Mouse (Mus musculus): ENCODE data around the gene Grifin. TPM values are rescaled to one million over a fixed set of nuclear protein-coding genes. Genes with fewer than 3 reads are reported as not detected.

Grifin gene
- polyA plus RNA-seq, 1 experiment from 2014 or later = not detected

GRCm38 (mm10) chr5:140605228-140605627, 40.4 kb upstream of the Grifin start:
- H3K4me1 ChIP-seq = peaks cover 73% of the 10 kb centered on the region
- H3K27ac ChIP-seq = peak overlapping the region; percentile 25; the same call in 1 of the 2 replicates
- peak overlapping the region; percentile 14; the same call in 1 of the 2 replicates for H3K4me3 ChIP-seq
- no peaks in the 10 kb centered on the region for H3K36me3 ChIP-seq (replicated peaks)
- no peak for DNase-seq (ENCODE audit: extremely low spot score, low spot score)
- no peaks in the 10 kb centered on the region for H3K9me3 ChIP-seq
- 23% methylated on average over 3 of the region's 3 CpGs for WGBS
- H3K27me3 ChIP-seq (ENCODE audit: poor library complexity, severe bottlenecking) = peaks cover 60% of the 10 kb centered on the region

GRCm38 (mm10) chr5:140604386-140604785, 39.5 kb upstream of the Grifin start:
- no peaks in the 10 kb centered on the region for H3K36me3 ChIP-seq (replicated peaks)
- peak overlapping the region; percentile 2; the same call in 1 of the 2 replicates for H3K27ac ChIP-seq
- H3K4me1 ChIP-seq = peaks cover 70% of the 10 kb centered on the region
- H3K27me3 ChIP-seq (ENCODE audit: poor library complexity, severe bottlenecking) = peaks cover 52% of the 10 kb centered on the region
- H3K4me3 ChIP-seq = no peak overlapping the region
- H3K9me3 ChIP-seq = no peaks in the 10 kb centered on the region
- WGBS = 81% methylated on average over 8 of the region's 8 CpGs
- DNase-seq (ENCODE audit: extremely low spot score, low spot score) = no peak

- no peak overlapping the region for H3K27ac ChIP-seq
- WGBS = 86% methylated on average over 2 of the region's 2 CpGs
- H3K4me1 ChIP-seq = peaks cover 53% of the 10 kb centered on the region
- H3K9me3 ChIP-seq = no peaks in the 10 kb centered on the region
- no peak overlapping the region for H3K4me3 ChIP-seq
- no peak for DNase-seq (ENCODE audit: extremely low spot score, low spot score)
- H3K36me3 ChIP-seq (replicated peaks) = no peaks in the 10 kb centered on the region
- peaks cover 34% of the 10 kb centered on the region for H3K27me3 ChIP-seq (ENCODE audit: poor library complexity, severe bottlenecking)
Measured at GRCm38 (mm10) chr5:140602540-140602939, 37.7 kb upstream of the Grifin start.

- Histone ChIP-seq H3K4me3 (no peak overlapping the region), H3K4me1 (peaks cover 54% of the 10 kb centered on the region), H3K27ac (0 out of 2 replicates have a peak overlapping the region, but pooled peaks have one; percentile 20), H3K9me3 (no peaks in the 10 kb centered on the region), H3K27me3 (ENCODE audit: poor library complexity, severe bottlenecking) (peaks cover 25% of the 10 kb centered on the region), H3K36me3 (replicated peaks) (no peaks in the 10 kb centered on the region)
- WGBS = 85% methylated on average over 12 of the region's 12 CpGs
- no peak for DNase-seq (ENCODE audit: extremely low spot score, low spot score)
Measured at GRCm38 (mm10) chr5:140601712-140602111, 36.8 kb upstream of the Grifin start.

DNA sequence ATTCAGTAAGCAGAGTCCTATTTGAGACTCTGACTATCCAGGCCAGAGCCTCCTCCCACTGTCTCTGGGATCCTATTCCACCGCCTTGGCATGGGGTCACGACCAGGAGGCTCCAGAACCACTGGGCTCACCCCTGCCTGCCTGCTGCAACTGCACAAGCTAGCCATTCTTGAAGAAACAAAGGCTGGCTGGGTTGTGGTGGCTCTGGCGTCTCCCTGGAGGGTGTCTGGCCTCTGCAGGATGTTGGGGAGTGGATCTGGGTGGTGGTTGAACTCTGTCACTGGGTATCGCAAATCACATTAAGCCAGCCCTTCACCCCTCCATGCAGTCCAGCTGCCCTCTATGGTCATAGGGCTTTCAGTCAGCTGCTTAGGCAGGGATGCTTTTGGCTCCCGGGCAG, 35.1 kb upstream of the Grifin start:
- Histone ChIP-seq H3K27me3 (ENCODE audit: poor library complexity, severe bottlenecking) (peaks cover 8% of the 10 kb centered on the region), H3K9me3 (no peaks in the 10 kb centered on the region), H3K27ac (0 out of 2 replicates have a peak overlapping the region, but pooled peaks have one; percentile 40), H3K4me1 (peaks cover 52% of the 10 kb centered on the region), H3K4me3 (no peak overlapping the region), H3K36me3 (replicated peaks) (no peaks in the 10 kb centered on the region)
- no peak for DNase-seq (ENCODE audit: extremely low spot score, low spot score)
- 71% methylated on average over 5 of the region's 5 CpGs for WGBS

- 88% methylated on average over 4 of the region's 4 CpGs for WGBS
- no peak for DNase-seq (ENCODE audit: extremely low spot score, low spot score)
- no peak overlapping the region for H3K4me3 ChIP-seq
- H3K4me1 ChIP-seq = peaks cover 48% of the 10 kb centered on the region
- no peaks in the 10 kb centered on the region for H3K36me3 ChIP-seq (replicated peaks)
- H3K9me3 ChIP-seq = no peaks in the 10 kb centered on the region
- H3K27ac ChIP-seq = 0 out of 2 replicates have a peak overlapping the region, but pooled peaks have one; percentile 2
- H3K27me3 ChIP-seq (ENCODE audit: poor library complexity, severe bottlenecking) = no peaks in the 10 kb centered on the region
Measured at GRCm38 (mm10) chr5:140597787-140598186, 32.9 kb upstream of the Grifin start.

GRCm38 (mm10) chr5:140596927-140597588, 32.2 kb upstream of the Grifin start:
- no peaks in the 10 kb centered on the region for H3K36me3 ChIP-seq (replicated peaks)
- H3K27ac ChIP-seq = peak overlapping the region; percentile 67
- no peak overlapping the region for H3K4me3 ChIP-seq
- H3K9me3 ChIP-seq = no peaks in the 10 kb centered on the region
- 77% methylated on average over 18 of the region's 18 CpGs for WGBS
- H3K27me3 ChIP-seq (ENCODE audit: poor library complexity, severe bottlenecking) = no peaks in the 10 kb centered on the region
- DNase-seq (ENCODE audit: extremely low spot score, low spot score) = no peak
- H3K4me1 ChIP-seq = peaks cover 49% of the 10 kb centered on the region

- WGBS = 83% methylated on average over 3 of the region's 3 CpGs
- Histone ChIP-seq H3K36me3 (replicated peaks) (no peaks in the 10 kb centered on the region), H3K4me3 (no peak overlapping the region), H3K27ac (peak overlapping the region; percentile 67), H3K9me3 (no peaks in the 10 kb centered on the region), H3K27me3 (ENCODE audit: poor library complexity, severe bottlenecking) (no peaks in the 10 kb centered on the region), H3K4me1 (peaks cover 50% of the 10 kb centered on the region)
- DNase-seq (ENCODE audit: extremely low spot score, low spot score) = no peak
Measured at GRCm38 (mm10) chr5:140596426-140596825, 31.6 kb upstream of the Grifin start.

DNA sequence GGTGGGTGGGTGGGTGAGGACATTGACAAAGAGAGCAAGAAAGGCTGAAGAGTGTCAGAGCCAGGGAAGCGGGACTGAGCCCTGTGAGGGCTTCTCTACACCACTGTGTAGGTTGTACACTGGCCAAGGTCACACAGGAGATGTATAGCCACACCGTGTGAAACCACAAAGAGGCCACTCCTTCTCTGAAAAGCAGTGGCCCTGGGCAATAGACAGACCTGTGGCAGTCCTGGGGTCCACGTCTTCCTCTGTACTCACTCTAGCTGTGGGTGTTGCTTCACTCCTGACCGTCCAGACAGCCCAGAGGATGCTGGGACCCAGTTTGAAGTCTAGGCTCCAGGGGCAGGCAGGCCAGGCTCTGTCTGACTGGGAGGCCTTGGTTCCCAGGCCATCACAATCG, 30.0 kb upstream of the Grifin start:
- peaks cover 49% of the 10 kb centered on the region for H3K4me1 ChIP-seq
- 65% methylated on average over 5 of the region's 5 CpGs for WGBS
- H3K27ac ChIP-seq = peak overlapping the region; percentile 69

DNA sequence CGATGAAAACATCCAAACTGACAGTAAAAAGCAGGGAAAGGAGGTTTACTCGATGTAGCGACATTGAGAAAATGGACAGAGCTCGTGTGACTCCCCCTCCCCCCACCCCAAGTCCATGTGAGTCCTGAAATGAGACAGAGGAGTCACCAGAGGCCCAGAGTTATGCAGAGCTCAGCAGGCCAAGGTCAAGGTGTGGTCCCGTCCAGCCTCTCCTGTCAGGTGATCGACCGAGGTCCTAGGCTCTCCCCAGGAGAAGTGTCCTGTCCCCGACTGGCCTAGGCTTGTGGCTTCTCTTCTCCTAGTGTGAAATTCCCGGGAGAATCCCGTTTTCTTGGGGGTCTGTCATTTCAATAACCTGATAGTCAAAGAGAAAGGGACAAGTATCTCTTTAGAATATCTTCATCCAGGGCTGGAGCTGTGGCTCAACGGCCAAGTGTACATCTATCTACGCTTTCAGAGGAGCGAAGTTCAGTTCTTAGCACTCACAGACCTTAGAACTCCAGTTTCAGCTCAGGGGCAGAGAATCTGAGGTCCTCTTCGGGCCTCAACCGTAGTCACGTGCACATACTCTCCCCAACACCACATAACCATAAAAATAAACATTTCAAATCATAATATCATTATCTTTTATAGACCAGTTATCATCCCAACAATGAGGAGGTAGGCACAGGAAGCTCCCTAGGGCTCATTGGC, 24.4 kb upstream of the Grifin start:
- Histone ChIP-seq H3K4me1 (peaks cover 52% of the 10 kb centered on the region), H3K36me3 (replicated peaks) (no peaks in the 10 kb centered on the region), H3K9me3 (no peaks in the 10 kb centered on the region), H3K4me3 (no peak overlapping the region), H3K27ac (peak overlapping the region; percentile 51), H3K27me3 (ENCODE audit: poor library complexity, severe bottlenecking) (no peaks in the 10 kb centered on the region)
- 94% methylated on average over 16 of the region's 16 CpGs for WGBS
- no peak for DNase-seq (ENCODE audit: extremely low spot score, low spot score)

More for the DNA sequence above, 30.0 kb upstream of the Grifin start:
- Histone ChIP-seq H3K4me3 (no peak overlapping the region; the same call in 1 of the 2 replicates), H3K36me3 (replicated peaks) (no peaks in the 10 kb centered on the region), H3K27me3 (ENCODE audit: poor library complexity, severe bottlenecking) (no peaks in the 10 kb centered on the region), H3K9me3 (no peaks in the 10 kb centered on the region)
- DNase-seq (ENCODE audit: extremely low spot score, low spot score) = no peak

GRCm38 (mm10) chr5:140583732-140584368, 19.0 kb upstream of the Grifin start:
- Histone ChIP-seq H3K27ac (peak overlapping the region; percentile 94), H3K4me1 (peaks cover 87% of the 10 kb centered on the region), H3K9me3 (no peaks in the 10 kb centered on the region), H3K36me3 (replicated peaks) (no peaks in the 10 kb centered on the region), H3K27me3 (ENCODE audit: poor library complexity, severe bottlenecking) (no peaks in the 10 kb centered on the region), H3K4me3 (peak overlapping the region; percentile 35)
- WGBS = 4% methylated on average over 6 of the region's 6 CpGs
- DNase-seq (ENCODE audit: extremely low spot score, low spot score) = peak; percentile 93

DNA sequence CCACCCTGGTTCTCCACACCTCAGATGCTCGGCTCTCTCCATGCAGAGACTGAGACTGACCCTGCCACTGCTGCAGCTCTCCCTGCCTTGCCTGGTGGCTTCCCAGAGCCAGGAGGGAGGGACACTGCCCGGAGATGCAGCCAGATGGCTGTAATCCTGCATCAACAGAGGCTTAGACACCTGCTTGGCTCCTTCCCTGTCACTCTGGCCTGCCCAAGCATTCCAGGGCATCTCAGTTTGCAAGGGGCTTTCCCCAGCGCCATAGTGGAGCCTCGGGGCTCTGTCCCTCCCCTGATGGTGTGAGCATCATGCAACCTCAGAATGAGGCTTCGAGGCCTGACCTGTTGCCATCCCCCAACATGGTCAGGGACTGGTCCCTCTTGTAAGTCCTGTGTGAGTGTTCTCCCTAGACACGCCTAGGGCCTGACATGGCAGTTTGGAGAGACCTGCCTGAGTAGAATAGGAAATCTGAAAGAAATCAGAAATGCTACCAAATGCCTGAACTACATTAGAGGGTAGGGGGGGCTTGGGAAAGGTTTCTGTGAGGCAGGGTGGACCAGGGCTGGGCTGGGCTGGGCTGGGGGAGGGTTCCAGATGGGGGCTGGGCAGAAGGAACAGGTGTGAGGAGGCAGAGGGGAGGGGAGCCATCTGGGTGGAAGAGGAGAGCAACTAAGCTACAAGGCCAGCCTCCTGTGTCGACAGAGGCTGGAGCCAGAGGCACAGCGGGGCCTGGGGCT, 18.3 kb upstream of the Grifin start:
- 5% methylated on average over 8 of the region's 8 CpGs for WGBS

More for the DNA sequence above, 18.3 kb upstream of the Grifin start:
- DNase-seq (ENCODE audit: extremely low spot score, low spot score) = peak; percentile 58
- Histone ChIP-seq H3K36me3 (replicated peaks) (no peaks in the 10 kb centered on the region), H3K4me3 (peak overlapping the region; percentile 35), H3K9me3 (no peaks in the 10 kb centered on the region), H3K27ac (peak overlapping the region; percentile 94), H3K27me3 (ENCODE audit: poor library complexity, severe bottlenecking) (no peaks in the 10 kb centered on the region), H3K4me1 (peaks cover 92% of the 10 kb centered on the region)
